Mouse (Mus musculus) stomach, embryonic 15.5 days (tissue): ENCODE data around the gene Rgs6. TPM values are rescaled to one million over a fixed set of nuclear protein-coding genes. Genes with fewer than 3 reads are reported as not detected.
A peak's percentile ranks its signal among the peaks of the same experiment; 100 is the strongest.

Source experiments
- ATAC-seq: fragments of 200-750 bp; cut with Nextera tagmentation; 2 replicates; pipeline ENCODE4 v1.8.0; 2017; ENCODE audit warnings: low read depth, moderate number of reproducible peaks, moderate TSS enrichment; ENCODE audit not compliant: insufficient read depth, low FRiP score
- H3K27ac ChIP-seq: fragments of 300-500 bp; sonication (generic); 2 replicates; pipeline ENCODE4 v1.5.1; 2015; ENCODE audit warnings: mild to moderate bottlenecking, inconsistent platforms
- H3K27me3 ChIP-seq: fragments of 300-500 bp; sonication (generic); replicated peaks from 2 replicates; pipeline ENCODE4 v1.6.1; 2015; ENCODE audit warnings: inconsistent platforms
- H3K36me3 ChIP-seq: fragments of 300-500 bp; sonication (generic); 2 replicates; pipeline ENCODE4 v1.6.1; 2015; ENCODE audit warnings: inconsistent platforms
- H3K4me1 ChIP-seq: fragments of 300-500 bp; sonication (generic); 2 replicates; pipeline ENCODE4 v1.6.1; 2015; ENCODE audit warnings: inconsistent platforms
- H3K4me2 ChIP-seq: fragments of 300-500 bp; sonication (generic); 2 replicates; pipeline ENCODE4 v1.6.1; 2015; ENCODE audit warnings: mild to moderate bottlenecking, inconsistent platforms
- H3K4me3 ChIP-seq: fragments of 300-500 bp; sonication (generic); replicated peaks from 2 replicates; pipeline ENCODE4 v1.5.1; 2015; ENCODE audit warnings: inconsistent platforms
- H3K9ac ChIP-seq: fragments of 300-500 bp; sonication (generic); 2 replicates; pipeline ENCODE4 v1.6.1; 2015; ENCODE audit warnings: inconsistent platforms
- H3K9me3 ChIP-seq: fragments of 300-500 bp; sonication (generic); 2 replicates; pipeline ENCODE4 v1.6.1; 2016; ENCODE audit warnings: inconsistent platforms
- WGBS: fragments of 180-500 bp; shearing (Covaris S2); methylation state at CpG from one replicate; pipeline ENCODE4 v1.1.7; 2015; 5-methylcytosine and 5-hydroxymethylcytosine counted together
- polyA plus RNA-seq: library from polyadenylated mRNA; unstranded; fragments of >200 nt; fragmentation: Nextera tagmentation; extraction: Ambion mirVana; gene quantifications from 2 replicates; pipeline ENCODE4 v1.2.1, GENCODE M21; 2015

Gene Rgs6
- polyA plus RNA-seq, 1 experiment from 2014 or later, result 2.0 TPM

DNA sequence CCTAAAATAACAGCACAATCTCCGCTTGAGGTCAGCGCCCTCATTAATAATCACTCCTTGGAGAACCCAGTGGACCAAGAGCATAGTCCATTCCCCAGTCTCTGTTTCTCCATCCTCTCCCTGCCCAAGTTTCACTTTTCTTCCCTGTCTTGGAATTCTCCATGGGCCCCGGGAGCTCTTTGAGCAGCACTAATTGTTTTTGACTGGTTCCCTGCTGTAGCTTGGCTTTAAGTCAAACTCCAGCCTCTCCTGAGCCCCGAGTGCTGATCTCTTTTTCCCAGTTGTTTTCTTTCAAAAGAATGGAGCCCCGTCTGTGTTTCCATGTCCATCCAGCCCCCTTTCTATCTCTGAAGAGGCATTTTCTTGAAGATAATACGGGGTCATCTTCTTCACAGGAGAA is 12.3 kb downstream of the Rgs6 start:
- Histone ChIP-seq H3K4me1 (no peaks in the 10 kb centered on the region), H3K4me2 (no peak overlapping the region), H3K4me3 (no peak overlapping the region), H3K27ac (no peak overlapping the region), H3K9ac (no peak overlapping the region), H3K27me3 (no peaks in the 10 kb centered on the region), H3K36me3 (no peaks in the 10 kb centered on the region), H3K9me3 (no peaks in the 10 kb centered on the region)
- ATAC-seq, result no peak
- WGBS, result 71% methylated on average over 6 of the region's 6 CpGs

DNA sequence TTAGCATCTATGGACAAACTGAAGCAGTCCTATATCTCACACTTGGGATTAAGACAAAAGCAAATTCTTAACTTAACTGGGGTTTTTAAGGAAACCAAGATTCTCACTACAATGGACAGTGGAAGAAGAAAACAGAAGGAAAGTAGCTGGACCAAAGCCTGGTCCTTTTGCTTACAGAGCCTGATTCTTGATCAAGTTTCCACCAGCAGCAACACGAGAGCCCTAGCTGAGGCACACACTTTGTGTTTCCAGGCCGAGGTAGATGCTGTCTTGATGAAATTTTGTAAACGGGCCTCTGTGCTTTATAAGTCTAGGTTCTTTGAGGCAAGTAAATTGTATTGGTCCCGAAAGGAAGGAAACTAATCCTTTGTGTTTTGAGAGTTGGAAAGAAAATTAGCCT is 14.7 kb downstream of the Rgs6 start:
- no peak overlapping the region for H3K4me3 ChIP-seq
- 82% methylated on average over 4 of the region's 4 CpGs for WGBS
- no peak overlapping the region for H3K9ac ChIP-seq
- H3K36me3 ChIP-seq, result no peaks in the 10 kb centered on the region
- H3K9me3 ChIP-seq, result no peaks in the 10 kb centered on the region
- H3K27me3 ChIP-seq, result no peaks in the 10 kb centered on the region
- no peak for ATAC-seq
- H3K4me1 ChIP-seq, result no peaks in the 10 kb centered on the region
- H3K27ac ChIP-seq, result no peak overlapping the region
- no peak overlapping the region for H3K4me2 ChIP-seq

- no peaks in the 10 kb centered on the region for H3K9me3 ChIP-seq
- no peak overlapping the region for H3K4me3 ChIP-seq
- no peaks in the 10 kb centered on the region for H3K27me3 ChIP-seq
- no peaks in the 10 kb centered on the region for H3K4me1 ChIP-seq
- no peak overlapping the region for H3K4me2 ChIP-seq
- WGBS, result 58% methylated on average over 1 of the region's 1 CpGs
- no peak for ATAC-seq
- H3K27ac ChIP-seq, result no peak overlapping the region
- no peaks in the 10 kb centered on the region for H3K36me3 ChIP-seq
- no peak overlapping the region for H3K9ac ChIP-seq
These were observed 15.2 kb downstream of the Rgs6 start for GRCm38 (mm10) chr12:82603308-82603707.

- 38% methylated on average over 4 of the region's 4 CpGs for WGBS
- Histone ChIP-seq H3K27me3 (no peaks in the 10 kb centered on the region), H3K36me3 (no peaks in the 10 kb centered on the region), H3K27ac (no peak overlapping the region), H3K4me2 (no peak overlapping the region), H3K9ac (no peak overlapping the region), H3K4me1 (no peaks in the 10 kb centered on the region), H3K9me3 (no peaks in the 10 kb centered on the region), H3K4me3 (no peak overlapping the region)
- no peak for ATAC-seq
These were observed 15.9 kb downstream of the Rgs6 start for GRCm38 (mm10) chr12:82603979-82604378.

- Histone ChIP-seq H3K4me2 (no peak overlapping the region), H3K36me3 (no peaks in the 10 kb centered on the region), H3K27ac (peak overlapping the region; percentile 55; the same call in 1 of the 2 replicates), H3K9me3 (no peaks in the 10 kb centered on the region), H3K4me1 (0 out of 2 replicates have a peak, but pooled peaks cover 3% of the 10 kb centered on the region), H3K4me3 (no peak overlapping the region), H3K9ac (no peak overlapping the region), H3K27me3 (peaks cover 15% of the 10 kb centered on the region; the same call in 1 of the 2 replicates)
- ATAC-seq, result no peak
- WGBS, result 61% methylated on average over 13 of the region's 13 CpGs
These were observed 24.9 kb downstream of the Rgs6 start for GRCm38 (mm10) chr12:82612769-82613660.

- H3K9me3 ChIP-seq, result no peaks in the 10 kb centered on the region
- WGBS, result 2% methylated on average over 19 of the region's 19 CpGs
- H3K4me3 ChIP-seq, result peak overlapping the region; percentile 58
- no peak overlapping the region for H3K27ac ChIP-seq
- no peaks in the 10 kb centered on the region for H3K36me3 ChIP-seq
- peak; percentile 16; the same call in 1 of the 2 replicates for ATAC-seq
- H3K4me1 ChIP-seq, result 0 out of 2 replicates have a peak, but pooled peaks cover 3% of the 10 kb centered on the region
- H3K4me2 ChIP-seq, result peak overlapping the region; percentile 98
- peaks cover 28% of the 10 kb centered on the region; the same call in 1 of the 2 replicates for H3K27me3 ChIP-seq
- H3K9ac ChIP-seq, result no peak overlapping the region
These were observed 28.4 kb downstream of the Rgs6 start for GRCm38 (mm10) chr12:82616486-82616812.

DNA sequence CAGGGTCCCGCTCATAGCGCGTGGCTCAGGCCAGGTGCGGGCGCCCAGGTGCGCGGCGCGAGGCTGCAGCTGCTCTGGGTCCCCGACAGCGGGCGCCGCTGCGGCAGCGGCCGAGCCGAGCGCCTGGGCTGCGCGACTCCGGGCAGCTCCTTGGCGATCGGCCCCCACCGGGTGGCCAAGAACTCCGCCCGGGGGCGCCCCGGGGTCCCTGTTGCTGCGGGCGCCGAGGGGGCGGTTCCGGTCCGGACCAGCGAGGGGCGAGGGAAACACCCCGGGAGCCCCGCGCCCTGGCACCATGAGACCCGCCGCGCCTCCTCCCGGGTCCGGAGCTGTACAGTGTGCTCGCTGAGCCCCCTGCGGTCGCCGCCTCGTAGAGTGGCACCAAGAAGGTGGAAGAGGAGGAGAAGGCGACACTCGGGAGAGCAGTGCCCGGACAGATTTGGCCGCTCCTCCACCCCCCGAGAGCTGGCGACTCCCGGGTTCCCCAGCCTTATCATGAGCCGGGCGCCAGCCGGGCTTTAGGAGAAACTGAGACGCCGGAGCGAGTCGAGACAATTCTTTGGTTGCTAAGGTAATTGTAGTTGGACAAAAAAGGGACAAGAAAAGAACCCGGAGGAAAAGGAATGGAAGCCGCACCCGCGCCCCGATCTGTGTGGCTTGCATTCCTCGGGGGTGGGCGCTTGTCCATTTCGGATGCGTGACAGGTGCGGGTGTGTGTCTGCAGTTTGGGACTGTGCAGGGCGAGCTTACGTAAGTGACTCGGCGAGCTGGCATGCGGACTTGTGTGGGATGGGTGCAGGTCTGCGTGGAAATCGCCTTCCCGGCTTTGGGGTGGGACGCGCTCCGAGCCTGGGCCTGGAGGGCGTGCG is 29.0 kb downstream of the Rgs6 start:
- Histone ChIP-seq H3K36me3 (no peaks in the 10 kb centered on the region), H3K4me3 (peak overlapping the region; percentile 58), H3K9me3 (no peaks in the 10 kb centered on the region), H3K27ac (no peak overlapping the region), H3K4me2 (peak overlapping the region; percentile 98), H3K9ac (no peak overlapping the region), H3K27me3 (peaks cover 28% of the 10 kb centered on the region; the same call in 1 of the 2 replicates), H3K4me1 (0 out of 2 replicates have a peak, but pooled peaks cover 3% of the 10 kb centered on the region)
- WGBS, result under 1% methylated on average over 74 of the region's 86 CpGs
- peak; percentile 63 for ATAC-seq

DNA sequence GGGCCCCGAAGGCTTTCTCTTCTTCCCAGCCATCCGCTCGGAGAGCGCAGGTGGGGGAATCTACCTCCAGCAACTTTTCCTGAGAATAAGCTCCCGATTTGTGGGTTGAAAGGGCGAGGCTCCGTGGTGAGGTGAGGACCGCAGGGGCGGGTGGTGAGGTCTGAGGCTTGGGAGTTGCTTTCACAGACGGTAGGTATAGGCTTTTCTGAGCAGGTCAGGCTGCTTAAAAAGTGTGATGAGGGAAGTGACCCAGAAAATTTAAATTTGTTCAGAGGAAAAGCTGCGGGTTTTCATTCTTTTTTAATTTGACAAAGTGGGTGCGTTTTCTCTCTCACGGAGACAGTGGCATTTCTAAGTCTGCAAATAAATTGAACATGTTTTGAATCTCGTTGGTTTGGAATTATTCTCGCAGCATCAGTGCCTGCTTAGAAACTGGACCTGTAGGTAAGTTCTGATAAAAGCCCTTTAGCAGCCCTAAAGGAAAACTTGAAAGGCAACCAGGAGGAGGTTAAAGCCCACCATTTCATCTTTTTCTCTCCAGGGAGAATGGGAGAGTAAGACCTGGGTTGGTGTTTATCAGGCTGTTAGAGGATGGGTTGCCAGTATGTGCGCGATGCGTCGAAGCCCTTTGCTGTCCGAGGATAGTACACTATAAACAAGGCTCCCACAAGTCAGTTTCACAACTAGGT is 29.7 kb downstream of the Rgs6 start:
- Histone ChIP-seq H3K4me3 (peak overlapping the region; percentile 58), H3K27ac (no peak overlapping the region), H3K27me3 (peaks cover 28% of the 10 kb centered on the region; the same call in 1 of the 2 replicates), H3K4me2 (peak overlapping the region; percentile 98), H3K9ac (no peak overlapping the region), H3K9me3 (no peaks in the 10 kb centered on the region), H3K36me3 (no peaks in the 10 kb centered on the region), H3K4me1 (0 out of 2 replicates have a peak, but pooled peaks cover 3% of the 10 kb centered on the region)
- WGBS, result 17% methylated on average over 20 of the region's 20 CpGs
- no peak for ATAC-seq

GRCm38 (mm10) chr12:82640441-82640840 is 52.3 kb downstream of the Rgs6 start:
- H3K9ac ChIP-seq, result no peak overlapping the region
- no peaks in the 10 kb centered on the region for H3K36me3 ChIP-seq
- no peak overlapping the region for H3K4me3 ChIP-seq
- no peaks in the 10 kb centered on the region for H3K4me1 ChIP-seq
- no peaks in the 10 kb centered on the region for H3K9me3 ChIP-seq
- H3K27me3 ChIP-seq, result no peaks in the 10 kb centered on the region
- H3K4me2 ChIP-seq, result no peak overlapping the region
- no peak for ATAC-seq
- H3K27ac ChIP-seq, result no peak overlapping the region
- 89% methylated on average over 10 of the region's 10 CpGs for WGBS

- WGBS, result 88% methylated on average over 4 of the region's 4 CpGs
These were observed 59.8 kb downstream of the Rgs6 start for GRCm38 (mm10) chr12:82647876-82648275.

DNA sequence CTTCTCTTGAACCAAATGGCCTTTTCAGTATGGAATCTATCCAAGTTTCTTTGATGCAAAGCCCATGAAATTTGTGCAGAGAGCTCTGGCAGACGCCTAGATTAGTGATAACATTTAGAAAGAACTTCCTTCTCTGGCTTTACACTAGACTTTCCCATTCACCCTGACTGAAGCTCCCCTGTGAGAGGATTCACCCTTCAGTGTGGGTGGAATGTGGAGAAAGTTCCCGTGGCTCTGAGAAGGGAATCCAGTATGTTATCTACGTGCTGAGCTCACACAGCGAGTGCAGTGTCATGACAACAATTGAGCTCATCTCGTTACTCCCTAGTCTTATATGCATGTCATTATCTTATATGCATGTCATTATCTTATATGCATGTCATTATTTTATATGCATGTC is 61.9 kb downstream of the Rgs6 start:
- H3K27me3 ChIP-seq, result no peaks in the 10 kb centered on the region
- H3K4me2 ChIP-seq, result no peak overlapping the region
- H3K27ac ChIP-seq, result no peak overlapping the region
- no peaks in the 10 kb centered on the region for H3K4me1 ChIP-seq
- no peak overlapping the region for H3K4me3 ChIP-seq
- H3K9ac ChIP-seq, result no peak overlapping the region
- 55% methylated on average over 5 of the region's 5 CpGs for WGBS
- no peaks in the 10 kb centered on the region for H3K36me3 ChIP-seq
- no peak for ATAC-seq
- H3K9me3 ChIP-seq, result no peaks in the 10 kb centered on the region

More at GRCm38 (mm10) chr12:82647876-82648275, 59.8 kb downstream of the Rgs6 start:
- Histone ChIP-seq H3K4me2 (no peak overlapping the region), H3K36me3 (no peaks in the 10 kb centered on the region), H3K27ac (no peak overlapping the region), H3K9me3 (no peaks in the 10 kb centered on the region), H3K4me1 (no peaks in the 10 kb centered on the region), H3K4me3 (no peak overlapping the region), H3K9ac (no peak overlapping the region), H3K27me3 (no peaks in the 10 kb centered on the region)
- ATAC-seq, result no peak
